Mouse (Mus musculus): Measurements from ENCODE around the gene Angptl4.
"Not testable (repeated sequence)": the region's sequence is repeated elsewhere in the genome, so short reads cannot be mapped to it uniquely, and the experiment has no call there.

The Angptl4 gene

DNA sequence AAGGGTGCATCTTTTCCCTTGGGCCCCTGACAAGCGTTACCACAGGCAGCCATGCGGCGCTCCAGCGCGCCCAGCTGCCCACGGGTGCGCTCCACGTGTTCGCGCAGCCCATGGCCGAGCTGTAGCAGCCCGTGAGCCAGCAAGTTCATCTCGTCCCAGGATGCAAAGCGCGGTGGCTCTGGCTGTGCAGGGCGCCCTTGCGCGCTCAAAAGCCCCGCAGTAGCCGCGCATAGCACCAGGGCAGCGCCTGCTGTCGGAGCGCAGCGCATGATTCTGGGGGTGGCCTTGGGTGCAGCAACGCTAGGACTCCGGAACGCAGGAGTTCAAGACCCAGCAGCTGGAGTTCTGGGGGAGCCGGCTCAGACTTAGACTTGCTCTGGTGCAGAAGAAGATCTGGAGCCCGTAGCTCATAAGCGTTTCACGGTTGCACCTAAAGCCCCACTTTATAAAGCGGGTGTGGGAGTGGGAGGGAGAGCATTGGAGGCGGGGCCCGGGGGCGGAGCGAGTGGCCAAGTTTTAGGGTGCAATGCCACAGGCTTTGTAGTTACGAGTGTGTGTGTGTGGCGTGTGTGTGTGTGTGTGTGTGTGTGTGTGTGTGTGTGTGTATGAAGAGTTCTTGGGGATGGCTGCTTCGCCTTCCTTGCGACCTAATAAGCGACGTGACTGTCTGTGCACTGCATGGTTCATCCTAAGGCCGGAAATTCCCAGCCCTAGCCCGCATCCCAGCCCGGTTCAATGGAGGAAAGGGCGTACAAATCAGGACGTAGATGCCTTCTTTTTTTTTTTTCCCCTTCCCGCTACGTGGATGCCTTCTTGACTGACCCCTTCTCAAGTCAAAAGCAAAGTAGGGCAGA is at the start of gene Angptl4:
Angptl4 (minus strand) TSS at position 707 of the 854 bp plus-strand sequence.
- peak; percentile 70 to 77 for DNase-seq (ENCODE audit: low spot score in 2 of 2)

DNA sequence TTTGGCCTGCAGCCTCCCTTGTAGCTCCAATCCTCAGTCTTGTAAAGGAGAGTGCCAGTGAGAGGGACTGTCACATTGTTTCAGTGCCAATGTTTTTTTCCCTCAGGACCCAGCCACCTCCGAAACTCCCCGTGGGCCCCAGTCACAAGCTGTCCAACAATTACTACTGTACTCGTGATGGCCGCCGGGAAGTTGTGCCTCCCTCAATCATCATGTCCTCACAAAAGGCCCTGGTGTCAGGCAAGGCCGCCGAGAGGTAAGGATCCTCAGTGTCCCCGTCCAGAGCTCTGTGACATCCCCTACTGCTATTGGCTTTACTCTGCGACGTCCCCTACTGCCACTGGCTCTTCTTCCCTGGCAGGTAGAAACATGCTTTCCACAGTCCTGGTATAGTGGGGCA is 47.9 kb upstream of the Angptl4 start:
- no peak for DNase-seq (ENCODE audit: low spot score in 2 of 2)

GRCm38 (mm10) chr17:33828892-33829291 is 47.3 kb upstream of the Angptl4 start:
- no peak for DNase-seq (ENCODE audit: low spot score in 2 of 2)

DNA sequence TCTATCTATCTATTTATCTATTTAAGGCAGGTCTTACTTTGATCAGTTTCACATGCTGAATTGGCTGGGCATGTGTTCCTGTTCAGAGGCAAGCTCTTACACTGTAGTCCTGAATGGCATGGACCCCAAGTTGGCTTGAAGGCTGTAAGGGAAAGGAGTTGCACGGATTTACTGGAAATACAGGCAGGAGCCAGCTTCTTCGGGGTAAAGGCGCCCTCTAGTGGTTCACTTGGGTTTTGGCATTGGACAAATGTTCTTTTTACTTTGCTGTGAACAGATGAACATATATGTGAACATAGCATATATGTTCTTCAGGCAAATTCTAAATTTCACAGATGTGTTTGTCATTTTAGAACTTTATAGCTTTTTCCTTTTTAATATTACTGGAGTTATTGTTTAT is 45.2 kb upstream of the Angptl4 start:
- peak; percentile 51 to 74 for DNase-seq (ENCODE audit: low spot score in 2 of 2)

- no peak for DNase-seq (ENCODE audit: low spot score in 2 of 2)
These were observed 43.8 kb upstream of the Angptl4 start for GRCm38 (mm10) chr17:33825462-33825861.

DNA sequence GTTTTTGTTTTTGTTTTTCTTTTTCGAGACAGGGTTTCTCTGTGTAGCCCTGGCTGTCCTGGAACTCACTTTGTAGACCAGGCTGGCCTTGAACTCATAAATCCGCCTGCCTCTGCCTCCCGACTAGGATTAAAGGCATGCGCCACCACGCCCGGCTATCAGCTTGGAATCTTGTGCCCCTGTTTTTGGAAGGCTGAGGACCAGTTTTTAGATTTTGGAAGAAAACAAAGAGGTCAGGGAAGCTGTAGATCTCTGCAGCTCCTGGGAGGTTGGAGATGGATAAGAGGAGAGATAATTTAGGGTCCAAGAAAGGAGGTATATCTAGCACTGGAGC is 43.3 kb upstream of the Angptl4 start:
- not testable (repeated sequence) for DNase-seq (ENCODE audit: low spot score in 2 of 2)

DNA sequence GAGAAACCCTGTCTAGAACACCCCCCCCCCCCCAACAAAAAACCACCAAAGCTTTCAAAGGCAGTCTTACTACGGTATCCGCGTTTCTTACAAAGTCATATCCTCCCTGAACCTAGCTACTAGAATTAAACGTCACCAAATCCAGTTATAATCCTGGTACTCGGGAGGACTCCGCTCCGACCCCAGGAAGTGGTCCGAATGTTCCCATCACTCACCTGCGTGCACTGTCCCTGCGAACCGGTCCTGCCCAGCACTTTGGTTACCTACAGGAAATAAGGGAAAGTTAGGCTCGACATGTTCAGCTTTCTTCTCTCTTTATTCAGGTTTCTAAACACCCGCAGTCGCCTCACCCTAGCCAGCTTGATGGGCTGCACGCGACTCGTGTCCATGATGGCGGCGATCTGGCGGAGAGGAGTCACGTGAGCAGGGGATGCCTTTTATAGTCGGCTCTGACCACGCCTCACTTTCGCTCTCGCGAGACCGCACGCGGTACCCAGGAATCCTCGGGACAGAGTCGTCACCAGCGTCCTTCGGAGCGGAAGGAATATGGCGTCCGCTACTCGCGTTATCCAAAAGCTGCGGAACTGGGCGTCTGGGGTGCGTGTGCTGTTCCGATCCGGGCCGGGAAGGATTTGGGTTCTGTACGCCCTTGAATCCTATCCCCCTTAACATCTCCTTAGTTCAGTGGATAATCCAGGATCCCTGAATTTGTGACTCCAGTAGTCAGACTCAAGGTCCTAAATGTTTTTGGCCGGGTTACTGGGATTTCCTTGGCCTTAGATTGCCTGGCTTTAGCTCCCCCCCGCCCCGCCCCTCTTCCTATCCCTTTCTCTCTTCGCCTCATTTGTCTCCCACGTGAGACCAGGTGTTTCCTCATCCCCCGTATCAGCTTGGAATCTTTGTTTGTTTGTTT is 42.7 kb upstream of the Angptl4 start, which contains the start of the genes Rps28 and Ndufa7:
Rps28 (minus strand) TSS at position 479 of the 913 bp plus-strand sequence.
Ndufa7 (plus strand) TSS at position 489 of the 913 bp plus-strand sequence.
- DNase-seq (ENCODE audit: low spot score in 2 of 2), result peak; percentile 97 to 99

DNA sequence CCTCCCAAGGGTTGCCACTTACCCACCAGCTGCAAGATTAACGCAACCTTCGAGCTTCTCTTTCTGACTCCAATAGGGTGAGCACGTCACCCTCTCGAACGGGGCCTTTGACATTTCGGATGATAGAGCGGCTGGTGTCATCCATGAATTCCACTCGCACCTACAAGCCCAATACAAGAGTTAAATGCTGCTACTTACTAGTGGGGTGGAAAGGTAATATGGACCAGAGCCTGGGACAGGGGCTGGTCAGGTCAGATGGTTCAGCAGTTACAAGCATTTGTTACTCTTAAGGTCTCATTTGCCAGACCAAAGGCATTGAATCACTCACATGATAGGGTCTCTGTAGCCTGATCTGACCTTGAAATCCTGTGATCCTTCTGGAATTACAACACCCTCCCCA is 41.5 kb upstream of the Angptl4 start:
- DNase-seq (ENCODE audit: low spot score in 2 of 2), result not testable (repeated sequence)

- DNase-seq (ENCODE audit: low spot score in 2 of 2), result no peak
These were observed 40.9 kb upstream of the Angptl4 start for GRCm38 (mm10) chr17:33822436-33822959.

DNA sequence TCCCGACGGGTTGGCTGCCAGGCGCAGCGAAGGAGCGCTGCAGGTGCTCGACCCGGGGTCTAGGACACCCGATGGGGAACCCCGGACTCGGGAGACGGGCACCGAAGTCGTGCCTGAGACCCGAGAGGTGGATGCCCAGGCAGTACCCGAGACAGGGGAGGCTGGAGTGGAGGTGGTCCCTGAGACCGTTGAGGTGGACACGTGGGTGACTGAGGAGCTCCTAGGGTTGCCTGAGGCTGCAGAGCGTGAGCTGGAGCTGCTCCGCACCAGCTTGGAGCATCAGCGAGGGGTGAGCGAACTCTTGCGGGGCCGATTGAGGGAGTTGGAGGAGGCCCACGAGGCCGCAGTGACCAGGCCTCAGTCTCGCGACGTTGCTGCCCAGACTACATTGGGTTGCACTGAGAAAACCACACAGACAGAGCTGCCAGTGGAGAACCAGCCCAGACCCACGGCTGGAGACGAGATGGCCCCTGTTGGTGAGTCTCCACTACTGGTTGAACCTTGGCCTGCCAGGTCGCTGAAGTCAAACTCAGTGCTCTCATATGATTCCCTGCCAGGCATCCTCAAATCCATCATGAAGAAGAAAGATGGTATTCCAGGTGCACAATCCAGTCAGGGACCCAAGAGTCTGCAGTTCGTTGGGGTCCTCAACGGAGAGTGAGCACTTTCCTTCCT is 36.5 kb upstream of the Angptl4 start:
- DNase-seq (ENCODE audit: low spot score in 2 of 2), result no peak

DNA sequence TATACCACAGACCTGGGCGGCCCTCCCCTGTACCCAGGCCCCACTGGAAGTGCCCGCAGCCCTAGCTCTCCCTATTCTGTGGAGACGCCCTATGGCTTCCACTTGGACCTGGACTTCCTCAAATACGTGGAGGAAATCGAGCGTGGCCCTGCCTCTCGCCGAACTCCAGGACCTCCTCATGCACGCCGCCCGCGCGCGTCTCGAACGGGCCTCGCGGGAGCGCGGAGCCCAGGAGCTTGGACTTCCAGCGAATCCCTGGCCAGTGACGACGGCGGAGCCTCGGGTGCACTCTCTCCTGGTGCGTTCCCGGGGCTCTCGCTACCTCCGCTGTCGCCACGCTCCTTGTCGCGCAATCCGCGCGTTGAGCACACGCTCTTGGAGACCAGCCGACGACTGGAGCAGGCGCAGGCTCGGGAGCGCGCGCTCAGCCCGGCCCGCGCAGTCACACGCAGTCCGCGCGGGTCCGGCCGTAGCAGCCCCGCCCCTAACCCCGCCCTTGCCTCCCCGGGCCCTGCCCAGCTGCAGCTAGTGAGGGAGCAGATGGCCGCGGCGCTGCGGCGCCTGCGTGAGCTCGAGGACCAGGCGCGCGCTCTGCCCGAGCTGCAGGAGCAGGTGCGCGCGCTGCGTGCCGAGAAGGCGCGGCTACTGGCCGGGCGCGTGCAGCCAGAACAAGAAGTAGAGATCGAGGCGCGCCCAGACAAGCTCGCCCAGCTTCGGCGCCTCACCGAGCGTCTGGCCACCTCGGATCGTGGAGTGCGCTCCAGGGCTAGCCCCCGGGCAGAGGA is 35.7 kb upstream of the Angptl4 start:
- DNase-seq (ENCODE audit: low spot score in 2 of 2), result peak; percentile 83 to 90

DNA sequence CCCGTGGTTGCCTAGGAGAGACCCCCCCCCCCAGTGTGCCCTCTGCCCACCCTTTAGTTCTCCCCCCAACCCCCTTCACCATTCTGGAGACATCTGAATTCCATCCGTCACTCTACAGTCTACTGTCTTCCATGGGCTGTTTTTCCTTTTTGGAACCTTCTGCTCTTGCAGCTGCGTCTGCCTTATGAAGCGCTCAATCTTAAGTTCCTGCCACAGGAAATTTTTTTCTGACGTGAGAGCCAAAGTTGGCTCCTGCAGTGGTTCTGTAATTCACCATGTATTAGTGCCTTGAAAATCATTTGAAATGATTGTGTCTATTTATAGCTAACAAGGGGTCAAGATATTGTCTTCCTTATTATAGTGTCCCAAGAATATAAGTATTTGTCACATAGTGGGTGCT is 35.0 kb upstream of the Angptl4 start:
- no peak for DNase-seq (ENCODE audit: low spot score in 2 of 2)

DNA sequence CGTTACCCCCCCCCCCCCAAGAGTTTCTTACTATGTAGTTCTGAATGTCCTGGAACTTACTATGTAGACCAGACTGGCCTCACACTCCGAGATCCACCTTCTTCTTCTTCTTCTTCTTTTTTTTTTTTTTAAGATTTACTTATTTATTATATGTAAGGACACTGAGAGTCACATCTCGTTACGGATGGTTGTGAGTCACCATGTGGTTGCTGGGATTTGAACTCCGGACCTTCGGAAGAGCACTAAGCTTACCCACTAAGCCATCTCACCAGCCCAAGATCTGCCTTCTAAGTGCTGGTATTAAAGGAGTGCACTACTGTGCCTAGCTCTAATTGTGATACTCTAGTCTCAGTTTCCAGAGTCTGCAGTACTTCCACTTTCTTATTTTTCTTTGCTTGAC is 33.8 kb upstream of the Angptl4 start:
- DNase-seq (ENCODE audit: low spot score in 2 of 2), result no peak

DNA sequence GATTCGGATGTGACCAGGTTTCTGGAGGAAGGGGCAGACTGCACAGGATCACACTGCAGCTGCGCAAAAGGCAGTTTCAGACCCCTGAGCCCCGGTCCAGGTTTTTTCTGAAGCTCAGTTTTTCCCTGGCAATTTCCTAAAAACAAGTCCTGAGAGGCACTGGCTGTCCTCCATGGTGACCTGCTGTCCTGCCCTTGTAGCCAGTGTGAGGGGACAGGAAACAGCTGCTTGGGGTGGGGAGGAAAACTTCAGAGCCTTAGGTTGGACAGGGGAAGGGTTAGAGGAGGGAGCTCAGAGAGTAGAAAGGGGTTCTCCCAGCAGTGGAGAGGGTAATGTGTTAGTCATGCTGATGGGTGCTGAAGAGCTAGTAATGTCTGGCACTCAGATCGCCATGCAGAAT is 31.4 kb upstream of the Angptl4 start:
- DNase-seq (ENCODE audit: low spot score in 2 of 2), result peak in 1 of 2 experiments; percentile 48

- DNase-seq (ENCODE audit: low spot score in 2 of 2), result no peak
These were observed 30.8 kb upstream of the Angptl4 start for GRCm38 (mm10) chr17:33812475-33812874.

DNA sequence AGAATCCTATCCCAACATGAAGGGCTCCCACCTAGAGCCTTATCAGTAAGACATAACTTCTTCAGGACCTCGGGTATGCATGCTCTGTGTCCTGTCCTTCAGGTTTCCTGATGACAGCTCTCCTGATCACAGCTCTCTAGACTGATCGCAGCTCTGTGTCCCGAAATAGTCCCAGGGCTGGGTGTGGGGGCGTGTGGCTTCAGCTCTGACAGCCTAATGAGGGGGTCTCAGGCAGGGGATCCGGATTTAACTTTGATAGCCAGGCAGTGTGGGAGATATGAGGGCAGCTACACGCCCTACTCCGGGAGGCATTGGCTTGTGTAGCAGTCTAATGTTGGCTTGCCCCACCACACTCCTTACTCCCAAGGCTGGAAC is 29.5 kb upstream of the Angptl4 start:
- DNase-seq (ENCODE audit: low spot score in 2 of 2), result no peak

- peak; percentile 86 to 95 for DNase-seq (ENCODE audit: low spot score in 2 of 2)
These were observed 28.9 kb upstream of the Angptl4 start, which contains the start of gene Kank3 for GRCm38 (mm10) chr17:33810334-33811141. Kank3 (plus strand) TSS chr17:33810519.

- DNase-seq (ENCODE audit: low spot score in 2 of 2), result no peak
These were observed 26.6 kb upstream of the Angptl4 start for GRCm38 (mm10) chr17:33808192-33808591.

DNA sequence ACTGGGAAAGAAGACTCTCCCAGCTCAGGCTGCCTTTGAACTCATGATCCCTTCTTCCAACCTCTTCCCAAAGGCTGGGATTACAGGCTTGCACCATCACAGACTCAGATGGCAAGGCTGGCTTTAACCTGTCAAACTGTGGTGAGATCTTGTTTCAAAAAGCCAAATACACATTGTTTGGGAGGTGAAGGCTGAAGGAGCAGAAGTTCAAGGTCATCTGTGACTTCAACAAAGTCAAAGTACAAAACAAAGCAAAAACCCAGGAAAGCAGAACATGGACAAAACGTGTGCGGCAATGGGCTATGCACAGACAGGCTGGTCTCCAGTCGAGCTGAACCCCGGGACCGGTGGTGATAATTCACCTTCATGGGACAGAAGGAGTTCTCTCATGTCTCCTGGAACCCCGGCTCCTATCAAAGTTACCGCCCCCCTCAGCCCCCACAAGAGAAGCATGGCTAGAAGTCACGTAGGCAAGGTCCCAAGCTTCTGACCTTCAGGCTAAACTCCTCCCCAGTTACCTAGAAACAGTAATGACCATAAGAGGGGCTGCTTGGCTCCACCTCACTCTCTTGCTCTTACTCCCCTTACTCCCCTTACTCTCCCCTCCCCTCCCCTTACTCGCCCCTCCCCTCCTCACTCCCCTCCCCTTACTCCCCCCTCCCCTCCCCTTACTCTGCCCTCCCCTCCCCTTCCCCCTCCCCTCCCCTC is 25.7 kb upstream of the Angptl4 start:
- no peak for DNase-seq (ENCODE audit: low spot score in 2 of 2)
